Mouse (Mus musculus): ENCODE results near the gene Kctd19.

GRCm38 (mm10) chr8:105450977-105451376, 37.7 kb upstream of the Kctd19 start:
- no peak for TF ChIP-seq CTCF (IDR thresholded peaks at IDR 0.05; ENCODE audit: low read depth, low read length)
- TF ChIP-seq GATA1 (IDR thresholded peaks at IDR 0.05; ENCODE audit: borderline replicate concordance, low read length): no peak
